Mouse (Mus musculus) midbrain, embryonic 12.5 days (tissue): ENCODE results near the gene Msh5. TPM values are rescaled to one million over a fixed set of nuclear protein-coding genes. Genes with fewer than 3 reads are reported as not detected.
"Not testable (repeated sequence)": the region's sequence is repeated elsewhere in the genome, so short reads cannot be mapped to it uniquely, and the experiment has no call there.

Experiments used
- ATAC-seq: fragments of 200-750 bp; cut with Nextera tagmentation; 2 replicates; pipeline ENCODE4 v1.8.0; 2017; ENCODE audit warnings: low read depth, moderate TSS enrichment, moderate library complexity; ENCODE audit not compliant: low FRiP score
- H3K27ac ChIP-seq: fragments of 300-500 bp; sonication (generic); replicated peaks from 2 replicates; pipeline ENCODE4 v1.5.1; 2016; ENCODE audit warnings: mild to moderate bottlenecking
- H3K27me3 ChIP-seq: fragments of 300-500 bp; sonication (generic); 2 replicates; pipeline ENCODE4 v1.6.1; 2016; ENCODE audit warnings: mild to moderate bottlenecking
- H3K36me3 ChIP-seq: fragments of 300-500 bp; sonication (generic); 2 replicates; pipeline ENCODE4 v1.6.1; 2016
- H3K4me1 ChIP-seq: fragments of 300-500 bp; sonication (generic); 2 replicates; pipeline ENCODE4 v1.6.1; 2016
- H3K4me2 ChIP-seq: fragments of 300-500 bp; sonication (generic); replicated peaks from 2 replicates; pipeline ENCODE4 v1.6.1; 2016; ENCODE audit warnings: mild to moderate bottlenecking, moderate library complexity
- H3K4me3 ChIP-seq: fragments of 300-500 bp; sonication (generic); 2 replicates; pipeline ENCODE4 v1.5.1; 2016; ENCODE audit warnings: mild to moderate bottlenecking
- H3K9ac ChIP-seq: fragments of 300-500 bp; sonication (generic); replicated peaks from 2 replicates; pipeline ENCODE4 v1.6.1; 2016; ENCODE audit warnings: mild to moderate bottlenecking, moderate library complexity
- H3K9me3 ChIP-seq: fragments of 300-500 bp; sonication (generic); 2 replicates; pipeline ENCODE4 v1.6.1; 2016; ENCODE audit warnings: mild to moderate bottlenecking
- WGBS: fragments of 180-500 bp; shearing (Covaris S2); methylation state at CpG from one replicate; pipeline ENCODE4 v1.1.7; 2016; 5-methylcytosine and 5-hydroxymethylcytosine counted together
- polyA plus RNA-seq: library from polyadenylated mRNA; unstranded; fragments of >200 nt; fragmentation: Nextera tagmentation; extraction: Ambion mirVana; gene quantifications from 2 replicates; pipeline ENCODE4 v1.2.1, GENCODE M21; 2016

Gene Msh5
- polyA plus RNA-seq, 1 experiment from 2014 or later, result 7.6 TPM

- H3K4me1 ChIP-seq, result peaks cover 25% of the 10 kb centered on the region
- not testable (repeated sequence) for H3K27me3 ChIP-seq, H3K4me2 ChIP-seq, H3K27ac ChIP-seq, ATAC-seq, H3K9ac ChIP-seq, H3K4me3 ChIP-seq, H3K9me3 ChIP-seq
- 97% methylated on average over 4 of the region's 4 CpGs for WGBS
- H3K36me3 ChIP-seq, result peaks cover 27% of the 10 kb centered on the region; the same call in 1 of the 2 replicates
Measured at GRCm38 (mm10) chr17:34995192-34995591, 51.4 kb downstream of the Msh5 start.

GRCm38 (mm10) chr17:34994751-34995150, 51.8 kb downstream of the Msh5 start:
- H3K9ac ChIP-seq, result no peak overlapping the region
- H3K36me3 ChIP-seq, result peaks cover 27% of the 10 kb centered on the region; the same call in 1 of the 2 replicates
- H3K4me1 ChIP-seq, result peaks cover 20% of the 10 kb centered on the region
- ATAC-seq, result no peak
- H3K9me3 ChIP-seq, result no peaks in the 10 kb centered on the region
- H3K4me2 ChIP-seq, result no peak overlapping the region
- H3K4me3 ChIP-seq, result no peak overlapping the region
- no peaks in the 10 kb centered on the region for H3K27me3 ChIP-seq
- no peak overlapping the region for H3K27ac ChIP-seq

DNA sequence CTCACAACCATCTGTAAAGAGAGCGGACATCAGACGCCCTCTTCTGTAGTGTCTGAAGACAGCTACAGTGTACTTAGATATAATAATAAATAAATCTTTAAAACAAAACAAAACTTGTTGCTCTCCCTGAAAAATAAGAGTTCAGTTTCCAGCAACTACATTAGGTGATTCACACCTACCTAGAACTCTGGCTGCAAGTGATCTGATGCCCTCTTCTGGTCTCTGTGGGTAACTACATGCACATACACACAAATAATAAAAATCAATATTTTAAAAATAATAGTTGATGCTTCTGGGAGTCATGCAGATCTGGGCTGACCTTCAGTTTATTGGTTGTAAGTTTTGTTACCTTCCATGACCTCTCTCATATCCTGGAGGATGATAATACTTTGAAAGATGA, 62.3 kb downstream of the Msh5 start:
- H3K27ac ChIP-seq, result no peak overlapping the region
- H3K4me2 ChIP-seq, result no peak overlapping the region
- 77% methylated on average over 2 of the region's 2 CpGs for WGBS
- no peaks in the 10 kb centered on the region for H3K27me3 ChIP-seq
- peaks cover 18% of the 10 kb centered on the region for H3K4me1 ChIP-seq
- peaks cover 23% of the 10 kb centered on the region for H3K36me3 ChIP-seq
- no peak for ATAC-seq
- no peaks in the 10 kb centered on the region for H3K9me3 ChIP-seq
- H3K4me3 ChIP-seq, result no peak overlapping the region
- H3K9ac ChIP-seq, result no peak overlapping the region

- no peaks in the 10 kb centered on the region for H3K9me3 ChIP-seq
- no peaks in the 10 kb centered on the region for H3K27me3 ChIP-seq
- peak overlapping the region; percentile 91 for H3K4me3 ChIP-seq
- peaks cover 18% of the 10 kb centered on the region for H3K4me1 ChIP-seq
- H3K27ac ChIP-seq, result peak overlapping the region; percentile 96
- ATAC-seq, result no peak
- peak overlapping the region; percentile 96 for H3K4me2 ChIP-seq
- H3K36me3 ChIP-seq, result peaks cover 23% of the 10 kb centered on the region
- H3K9ac ChIP-seq, result peak overlapping the region; percentile 87
- WGBS, result 0% methylated on average over 15 of the region's 15 CpGs
Measured at GRCm38 (mm10) chr17:34982328-34982727, 64.2 kb downstream of the Msh5 start.

DNA sequence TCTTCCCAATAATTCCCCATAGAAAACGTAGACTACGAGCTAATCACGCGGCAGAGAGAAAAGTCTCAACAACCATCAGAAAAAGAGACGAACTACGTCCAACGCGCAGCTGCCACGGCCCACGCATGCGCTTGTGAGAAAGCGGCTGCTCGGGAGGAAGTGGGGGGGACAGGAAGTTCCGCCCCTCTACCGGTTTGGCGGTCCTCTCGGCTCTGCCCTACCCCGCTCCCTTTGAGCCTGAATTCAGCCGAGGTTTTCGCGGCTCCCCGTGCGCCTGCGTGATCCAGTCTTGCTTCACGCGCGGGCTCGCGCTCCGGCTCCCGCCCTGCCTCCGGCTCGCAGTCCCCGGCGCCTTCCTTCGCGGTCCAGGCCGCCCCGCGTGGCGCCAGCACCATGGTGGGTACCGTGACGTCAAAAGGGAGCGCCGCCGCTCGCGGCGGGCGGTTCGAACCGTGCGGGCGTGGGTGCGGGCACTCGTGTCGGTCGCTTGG, 64.8 kb downstream of the Msh5 start, which contains the start of gene Lsm2:
Lsm2 (plus strand) TSS at position 173 of the 491 bp plus-strand sequence.
- peak within 1 kb of the TSS; percentile 87 for H3K9ac ChIP-seq
- H3K4me2 ChIP-seq, result peak within 1 kb of the TSS; percentile 96
- H3K27ac ChIP-seq, result peak within 1 kb of the TSS; percentile 96
- no peaks in the 10 kb centered on the region for H3K27me3 ChIP-seq
- WGBS, result under 1% methylated on average over 57 of the region's 58 CpGs
- ATAC-seq, result peak; percentile 94
- H3K36me3 ChIP-seq, result peaks cover 21% of the 10 kb centered on the region
- H3K9me3 ChIP-seq, result no peaks in the 10 kb centered on the region
- H3K4me1 ChIP-seq, result peaks cover 18% of the 10 kb centered on the region
- H3K4me3 ChIP-seq, result peak within 1 kb of the TSS; percentile 91

GRCm38 (mm10) chr17:34980655-34981054, 65.9 kb downstream of the Msh5 start:
- no peaks in the 10 kb centered on the region for H3K27me3 ChIP-seq
- H3K4me3 ChIP-seq, result peak overlapping the region; percentile 91
- H3K4me2 ChIP-seq, result peak overlapping the region; percentile 96
- 30% methylated on average over 2 of the region's 2 CpGs for WGBS
- H3K4me1 ChIP-seq, result peaks cover 18% of the 10 kb centered on the region
- no peak overlapping the region for H3K27ac ChIP-seq
- H3K36me3 ChIP-seq, result peaks cover 10% of the 10 kb centered on the region
- ATAC-seq, result no peak
- H3K9me3 ChIP-seq, result no peaks in the 10 kb centered on the region
- H3K9ac ChIP-seq, result peak overlapping the region; percentile 87; the same call in 1 of the 2 replicates

GRCm38 (mm10) chr17:34979631-34980030, 66.9 kb downstream of the Msh5 start:
- no peak overlapping the region for H3K27ac ChIP-seq
- H3K27me3 ChIP-seq, result no peaks in the 10 kb centered on the region
- H3K4me3 ChIP-seq, result no peak overlapping the region
- no peak overlapping the region for H3K4me2 ChIP-seq
- 0 out of 2 replicates have a peak overlapping the region, but pooled peaks have one; percentile 20 for H3K9ac ChIP-seq
- H3K4me1 ChIP-seq, result peaks cover 18% of the 10 kb centered on the region
- 94% methylated on average over 4 of the region's 4 CpGs for WGBS
- 0 out of 2 replicates have a peak, but pooled peaks cover under 1% of the 10 kb centered on the region for H3K36me3 ChIP-seq
- no peak for ATAC-seq
- no peaks in the 10 kb centered on the region for H3K9me3 ChIP-seq

Other genes with a start within 250 kb of the Msh5 start
- not detected in 2 replicates for gene Cyp21a1, start 242.2 kb downstream of the Msh5 start, polyA plus RNA-seq
- 26.1 and 30.8 TPM in 2 replicates for gene Stk19, start 209.8 kb downstream of the Msh5 start, polyA plus RNA-seq
- gene Dxo, start 209.7 kb downstream of the Msh5 start, polyA plus RNA-seq, result 72.7 and 73.4 TPM in 2 replicates
- 67.4 and 71.5 TPM in 2 replicates for gene Skiv2l, start 196.5 kb downstream of the Msh5 start, polyA plus RNA-seq
- 114 TPM in 2 replicates for gene Nelfe, start 196.4 kb downstream of the Msh5 start, polyA plus RNA-seq
- gene Cfb, start 184.2 kb downstream of the Msh5 start, polyA plus RNA-seq, result 3.3 and 3.5 TPM in 2 replicates
- gene Zbtb12, start 167.3 kb downstream of the Msh5 start, polyA plus RNA-seq, result 11.4 and 15.1 TPM in 2 replicates
- gene Gm20547, start 164.7 kb downstream of the Msh5 start, polyA plus RNA-seq, result not detected in 2 replicates
- 0.86 and 2.1 TPM in 2 replicates for gene C2, start 148.5 kb downstream of the Msh5 start, polyA plus RNA-seq
- 113 and 120 TPM in 2 replicates for gene Ehmt2, start 148.3 kb downstream of the Msh5 start, polyA plus RNA-seq
- gene Slc44a4, start 132.3 kb downstream of the Msh5 start, polyA plus RNA-seq, result 0.08 and 0.13 TPM in 2 replicates
- 20.4 and 20.7 TPM in 2 replicates for gene Neu1, start 115.5 kb downstream of the Msh5 start, polyA plus RNA-seq
- 0.22 TPM in 1 of 2 replicates, not detected in the other for gene Hspa1b, start 87.5 kb downstream of the Msh5 start, polyA plus RNA-seq
- not detected in 2 replicates for gene Gm20481, start 76.8 kb downstream of the Msh5 start, polyA plus RNA-seq
- gene Hspa1a, start 74.6 kb downstream of the Msh5 start, polyA plus RNA-seq, result 2.3 and 2.8 TPM in 2 replicates
- gene Hspa1l, start 74.0 kb downstream of the Msh5 start, polyA plus RNA-seq, result 1.1 and 1.7 TPM in 2 replicates
- 188 and 202 TPM in 2 replicates for gene Lsm2, start 64.9 kb downstream of the Msh5 start, polyA plus RNA-seq
- 139 and 142 TPM in 2 replicates for gene Vars, start 45.8 kb downstream of the Msh5 start, polyA plus RNA-seq
- 0.14 and 0.23 TPM in 2 replicates for gene Vwa7, start 30.2 kb downstream of the Msh5 start, polyA plus RNA-seq
- gene Sapcd1, start 18.7 kb downstream of the Msh5 start, polyA plus RNA-seq, result 5.2 and 6.8 TPM in 2 replicates
- gene Clic1, start 3.2 kb upstream of the Msh5 start, polyA plus RNA-seq, result 145 and 165 TPM in 2 replicates
- 595 and 615 TPM in 2 replicates for gene Ddah2, start 12.3 kb upstream of the Msh5 start, polyA plus RNA-seq
- not detected in 2 replicates for gene Ly6g6c, start 18.6 kb upstream of the Msh5 start, polyA plus RNA-seq
- 0.52 and 0.93 TPM in 2 replicates for gene Mpig6b, start 19.4 kb upstream of the Msh5 start, polyA plus RNA-seq
- 0.24 TPM in 1 of 2 replicates, not detected in the other for gene Ly6g6e, start 30.2 kb upstream of the Msh5 start, polyA plus RNA-seq
- gene Ly6g6d, start 31.3 kb upstream of the Msh5 start, polyA plus RNA-seq, result 1.1 and 1.7 TPM in 2 replicates
- 0.47 TPM in 2 replicates for gene Ly6g6f, start 38.9 kb upstream of the Msh5 start, polyA plus RNA-seq
- 69.0 and 72.3 TPM in 2 replicates for gene Abhd16a, start 42.5 kb upstream of the Msh5 start, polyA plus RNA-seq
- not detected in 2 replicates for gene Ly6g5c, start 61.5 kb upstream of the Msh5 start, polyA plus RNA-seq
- gene Ly6g5b, start 68.7 kb upstream of the Msh5 start, polyA plus RNA-seq, result 1.0 and 1.5 TPM in 2 replicates
- 22.2 and 26.4 TPM in 2 replicates for gene Gpank1, start 74.7 kb upstream of the Msh5 start, polyA plus RNA-seq
- 279 TPM in 2 replicates for gene Csnk2b, start 75.3 kb upstream of the Msh5 start, polyA plus RNA-seq
- 8.0 and 9.1 TPM in 2 replicates for gene D17H6S53E, start 79.6 kb upstream of the Msh5 start, polyA plus RNA-seq
- 0.65 and 1.5 TPM in 2 replicates for gene Apom, start 85.3 kb upstream of the Msh5 start, polyA plus RNA-seq
- 84.0 and 95.3 TPM in 2 replicates for gene Bag6, start 88.4 kb upstream of the Msh5 start, polyA plus RNA-seq
- gene Prrc2a, start 118.2 kb upstream of the Msh5 start, polyA plus RNA-seq, result 236 and 239 TPM in 2 replicates
- gene Aif1, start 129.3 kb upstream of the Msh5 start, polyA plus RNA-seq, result 7.7 and 8.2 TPM in 2 replicates
- 4.7 and 9.9 TPM in 2 replicates for gene Lst1, start 141.7 kb upstream of the Msh5 start, polyA plus RNA-seq
- gene Ltb, start 147.7 kb upstream of the Msh5 start, polyA plus RNA-seq, result 0.48 and 0.62 TPM in 2 replicates
- gene Tnf, start 155.3 kb upstream of the Msh5 start, polyA plus RNA-seq, result not detected in 2 replicates
- not detected in 2 replicates for gene Lta, start 158.6 kb upstream of the Msh5 start, polyA plus RNA-seq
- 0.38 TPM in 1 of 2 replicates, not detected in the other for gene Gm16181, start 174.1 kb upstream of the Msh5 start, polyA plus RNA-seq
- 18.8 and 19.6 TPM in 2 replicates for gene Atp6v1g2, start 186.9 kb upstream of the Msh5 start, polyA plus RNA-seq
- gene Nfkbil1, start 189.0 kb upstream of the Msh5 start, polyA plus RNA-seq, result 10.9 and 11.4 TPM in 2 replicates
- gene Ddx39b, start 195.0 kb upstream of the Msh5 start, polyA plus RNA-seq, result 565 and 579 TPM in 2 replicates
- 45.5 and 47.8 TPM in 2 replicates for gene H2-D1, start 216.0 kb upstream of the Msh5 start, polyA plus RNA-seq